Mouse (Mus musculus) lung, embryonic 16.5 days (tissue): Measurements from ENCODE around the gene Alg5. TPM values are rescaled to one million over a fixed set of nuclear protein-coding genes. Genes with fewer than 3 reads are reported as not detected.

Experiments
- ATAC-seq: fragments of 200-750 bp; cut with Nextera tagmentation; 2 replicates; pipeline ENCODE4 v1.8.0; 2017; ENCODE audit warnings: low read depth, mild to moderate bottlenecking, moderate library complexity
- H3K27ac ChIP-seq: fragments of 300-500 bp; sonication (generic); 2 replicates; pipeline ENCODE4 v1.5.1; 2014; ENCODE audit warnings: mild to moderate bottlenecking, control low read depth, low read length
- H3K27me3 ChIP-seq: fragments of 300-500 bp; sonication (generic); 2 replicates; pipeline ENCODE4 v1.6.1; 2014; ENCODE audit warnings: low read depth, low read length, mixed read lengths; ENCODE audit not compliant: control insufficient read depth, insufficient read depth
- H3K36me3 ChIP-seq: fragments of 300-500 bp; sonication (generic); 2 replicates; pipeline ENCODE4 v1.6.1; 2014; ENCODE audit warnings: low read length; ENCODE audit not compliant: control insufficient read depth, insufficient read depth
- H3K4me1 ChIP-seq: fragments of 300-500 bp; sonication (generic); replicated peaks from 2 replicates; pipeline ENCODE4 v1.6.1; 2014; ENCODE audit warnings: low read length, mixed read lengths; ENCODE audit not compliant: control insufficient read depth, insufficient read depth
- H3K4me2 ChIP-seq: fragments of 300-500 bp; sonication (generic); 2 replicates; pipeline ENCODE4 v1.6.1; 2014; ENCODE audit warnings: low read depth, low read length, control low read depth
- H3K4me3 ChIP-seq: fragments of 300-500 bp; sonication (generic); 2 replicates; pipeline ENCODE4 v1.5.1; 2014; ENCODE audit warnings: mild to moderate bottlenecking, low read length, control low read depth
- H3K9ac ChIP-seq: fragments of 300-500 bp; sonication (generic); 2 replicates; pipeline ENCODE4 v1.6.1; 2014; ENCODE audit warnings: low read length, control low read depth
- H3K9me3 ChIP-seq: fragments of 300-500 bp; sonication (generic); 2 replicates; pipeline ENCODE4 v1.6.1; 2016; ENCODE audit warnings: low read length; ENCODE audit not compliant: control insufficient read depth
- WGBS: fragments of 180-500 bp; shearing (Covaris S2); extraction: QIAGEN DNeasy Blood & Tissue Kit; methylation state at CpG from one replicate; pipeline ENCODE4 v1.1.7; 2014; 5-methylcytosine and 5-hydroxymethylcytosine counted together
- polyA plus RNA-seq: library from polyadenylated mRNA; unstranded; fragments of >200 nt; fragmentation: Nextera tagmentation; extraction: Ambion mirVana; gene quantifications from 2 replicates; pipeline ENCODE4 v1.2.1, GENCODE M21; 2015

The Alg5 gene
- polyA plus RNA-seq, 1 experiment from 2014 or later, result 51.9 TPM

GRCm38 (mm10) chr3:54715461-54715860 lies 19.9 kb upstream of the Alg5 start:
- no peaks in the 10 kb centered on the region for H3K27me3 ChIP-seq
- no peaks in the 10 kb centered on the region for H3K4me1 ChIP-seq
- H3K4me2 ChIP-seq, result no peak overlapping the region
- no peak overlapping the region for H3K4me3 ChIP-seq
- no peak for ATAC-seq
- no peaks in the 10 kb centered on the region for H3K9me3 ChIP-seq
- no peak overlapping the region for H3K27ac ChIP-seq
- WGBS, result 91% methylated on average over 6 of the region's 6 CpGs
- no peak overlapping the region for H3K9ac ChIP-seq
- H3K36me3 ChIP-seq, result peaks cover 42% of the 10 kb centered on the region

- 77% methylated on average over 6 of the region's 6 CpGs for WGBS
- Histone ChIP-seq H3K9ac (no peak overlapping the region), H3K4me3 (no peak overlapping the region), H3K36me3 (peaks cover 40% of the 10 kb centered on the region), H3K27me3 (no peaks in the 10 kb centered on the region), H3K9me3 (no peaks in the 10 kb centered on the region), H3K27ac (no peak overlapping the region), H3K4me2 (no peak overlapping the region), H3K4me1 (no peaks in the 10 kb centered on the region)
- no peak for ATAC-seq
Measured at GRCm38 (mm10) chr3:54717348-54717747, 18.0 kb upstream of the Alg5 start.

- ATAC-seq, result no peak
- Histone ChIP-seq H3K4me1 (no peaks in the 10 kb centered on the region), H3K27ac (no peak overlapping the region), H3K4me3 (no peak overlapping the region), H3K4me2 (no peak overlapping the region), H3K9ac (no peak overlapping the region), H3K9me3 (no peaks in the 10 kb centered on the region), H3K36me3 (peaks cover 42% of the 10 kb centered on the region), H3K27me3 (no peaks in the 10 kb centered on the region)
- WGBS, result 67% methylated on average over 3 of the region's 3 CpGs
Measured at GRCm38 (mm10) chr3:54718947-54719346, 16.4 kb upstream of the Alg5 start.

DNA sequence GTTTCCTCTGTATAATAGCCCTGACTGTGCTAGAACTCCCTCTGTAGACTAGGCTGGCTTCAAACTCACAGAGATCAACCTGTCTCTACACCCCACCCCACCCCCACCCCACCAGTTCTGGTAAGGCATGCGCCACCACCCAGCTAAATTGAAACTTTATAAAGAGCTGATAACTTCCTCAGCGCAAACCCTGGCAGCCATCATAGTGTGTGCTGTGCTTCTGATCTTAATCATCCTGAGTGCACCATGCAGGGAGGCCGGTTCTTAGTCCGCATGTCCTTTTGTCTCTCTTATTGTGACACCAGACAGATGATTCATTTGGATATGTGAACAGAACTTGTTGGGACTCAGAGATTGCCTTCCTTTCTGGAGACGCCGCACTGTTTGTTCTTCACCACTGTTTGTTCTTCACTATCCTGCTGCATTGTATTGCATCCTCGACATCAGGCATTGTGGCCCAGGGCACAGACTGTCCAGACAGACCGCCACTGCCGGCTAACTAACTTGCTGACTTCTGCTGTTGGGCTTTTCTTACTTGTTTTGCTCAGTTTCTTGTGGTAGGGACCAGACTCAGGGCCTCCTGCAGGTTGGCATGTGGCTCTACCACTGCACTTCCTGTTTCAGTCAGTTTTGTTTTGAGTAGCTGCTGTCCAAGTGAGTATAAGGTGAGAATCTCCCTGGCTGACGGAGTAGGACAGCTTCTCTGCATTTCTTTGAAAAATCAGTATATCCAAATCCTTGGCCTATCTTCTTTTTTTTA lies 11.4 kb upstream of the Alg5 start:
- no peak overlapping the region for H3K4me2 ChIP-seq
- peaks cover 33% of the 10 kb centered on the region for H3K36me3 ChIP-seq
- ATAC-seq, result no peak

DNA sequence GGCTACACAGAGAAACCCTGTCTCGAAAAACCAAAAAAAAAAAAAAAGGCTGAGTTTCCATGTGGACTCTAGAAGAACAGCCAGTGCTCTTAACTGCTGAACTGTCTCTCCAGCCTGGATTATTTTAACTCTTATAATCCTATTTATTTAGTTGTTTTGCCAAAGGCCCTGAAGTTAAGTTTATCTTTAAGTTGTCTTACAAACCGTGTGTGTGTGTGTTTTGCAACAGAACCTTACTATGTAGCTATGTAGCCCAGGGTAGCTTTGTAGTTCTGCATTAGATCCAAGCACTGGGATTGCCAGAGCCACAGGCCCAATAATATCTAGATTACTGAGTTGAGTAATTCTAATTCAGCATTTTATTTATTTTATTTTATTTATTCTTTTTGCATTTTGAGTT lies 10.0 kb upstream of the Alg5 start:
- H3K36me3 ChIP-seq, result peaks cover 45% of the 10 kb centered on the region
- no peak overlapping the region for H3K4me2 ChIP-seq
- no peaks in the 10 kb centered on the region for H3K9me3 ChIP-seq
- H3K27ac ChIP-seq, result no peak overlapping the region
- no peak for ATAC-seq
- H3K9ac ChIP-seq, result no peak overlapping the region
- 69% methylated on average over 2 of the region's 2 CpGs for WGBS
- H3K27me3 ChIP-seq, result no peaks in the 10 kb centered on the region
- no peak overlapping the region for H3K4me3 ChIP-seq
- no peaks in the 10 kb centered on the region for H3K4me1 ChIP-seq

More for the DNA sequence above, 11.4 kb upstream of the Alg5 start:
- H3K9me3 ChIP-seq, result no peaks in the 10 kb centered on the region
- no peak overlapping the region for H3K4me3 ChIP-seq
- WGBS, result 83% methylated on average over 10 of the region's 10 CpGs
- no peaks in the 10 kb centered on the region for H3K4me1 ChIP-seq
- no peak overlapping the region for H3K9ac ChIP-seq
- H3K27ac ChIP-seq, result no peak overlapping the region
- H3K27me3 ChIP-seq, result no peaks in the 10 kb centered on the region

- H3K4me3 ChIP-seq, result no peak overlapping the region
- H3K4me2 ChIP-seq, result no peak overlapping the region
- 92% methylated on average over 2 of the region's 2 CpGs for WGBS
- H3K9ac ChIP-seq, result no peak overlapping the region
- no peaks in the 10 kb centered on the region for H3K4me1 ChIP-seq
- no peak overlapping the region for H3K27ac ChIP-seq
- H3K9me3 ChIP-seq, result no peaks in the 10 kb centered on the region
- ATAC-seq, result no peak
- H3K36me3 ChIP-seq, result peaks cover 46% of the 10 kb centered on the region
- H3K27me3 ChIP-seq, result no peaks in the 10 kb centered on the region
Measured at GRCm38 (mm10) chr3:54727588-54727987, 7.8 kb upstream of the Alg5 start.

DNA sequence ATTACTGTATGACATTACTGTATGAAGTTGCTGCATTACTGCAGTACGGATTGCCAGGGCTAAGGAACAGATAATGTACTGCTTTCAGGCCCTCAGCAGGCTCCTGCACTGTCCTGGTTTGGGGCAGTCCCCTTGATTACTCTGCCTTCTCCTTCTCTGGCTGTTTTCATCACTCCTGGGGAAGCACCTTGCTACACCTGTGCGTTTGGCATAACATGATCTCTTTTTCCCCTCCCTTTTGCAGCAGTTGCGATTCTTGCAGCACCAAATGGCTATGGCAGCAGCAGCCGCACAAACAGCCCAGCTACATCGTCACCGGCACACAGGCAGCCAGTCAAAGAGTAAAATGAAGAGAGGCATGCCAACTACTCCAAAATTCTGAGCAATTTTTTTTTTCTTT lies 7.2 kb upstream of the Alg5 start:
- H3K9me3 ChIP-seq, result no peaks in the 10 kb centered on the region
- ATAC-seq, result no peak
- H3K27ac ChIP-seq, result no peak overlapping the region
- 84% methylated on average over 6 of the region's 6 CpGs for WGBS
- H3K27me3 ChIP-seq, result no peaks in the 10 kb centered on the region
- H3K4me1 ChIP-seq, result no peaks in the 10 kb centered on the region
- H3K4me2 ChIP-seq, result no peak overlapping the region
- peaks cover 42% of the 10 kb centered on the region for H3K36me3 ChIP-seq
- H3K9ac ChIP-seq, result no peak overlapping the region
- no peak overlapping the region for H3K4me3 ChIP-seq

- WGBS, result 61% methylated on average over 8 of the region's 8 CpGs
- H3K4me3 ChIP-seq, result no peak overlapping the region
- H3K27ac ChIP-seq, result no peak overlapping the region
- no peak for ATAC-seq
- H3K9ac ChIP-seq, result no peak overlapping the region
- H3K27me3 ChIP-seq, result no peaks in the 10 kb centered on the region
- H3K4me1 ChIP-seq, result no peaks in the 10 kb centered on the region; the same call in 1 of the 2 replicates
- H3K36me3 ChIP-seq, result peaks cover 42% of the 10 kb centered on the region
- no peaks in the 10 kb centered on the region for H3K9me3 ChIP-seq
- no peak overlapping the region for H3K4me2 ChIP-seq
Measured at GRCm38 (mm10) chr3:54731626-54732150, 3.7 kb upstream of the Alg5 start.

- no peak overlapping the region for H3K4me2 ChIP-seq
- H3K4me3 ChIP-seq, result no peak overlapping the region
- H3K9ac ChIP-seq, result no peak overlapping the region
- WGBS, result 83% methylated on average over 4 of the region's 4 CpGs
- H3K4me1 ChIP-seq, result no peaks in the 10 kb centered on the region; the same call in 1 of the 2 replicates
- H3K9me3 ChIP-seq, result no peaks in the 10 kb centered on the region
- no peaks in the 10 kb centered on the region for H3K27me3 ChIP-seq
- ATAC-seq, result no peak
- H3K36me3 ChIP-seq, result peaks cover 36% of the 10 kb centered on the region
- no peak overlapping the region for H3K27ac ChIP-seq
Measured at GRCm38 (mm10) chr3:54732371-54732770, 3.0 kb upstream of the Alg5 start.
